Mouse (Mus musculus) cortical plate, adult 2 months (tissue): ENCODE measurements around the gene Wdr92. TPM values are rescaled to one million over a fixed set of nuclear protein-coding genes. Genes with fewer than 3 reads are reported as not detected.

Experiments used
- H3K27ac ChIP-seq: fragments of 200-500 bp; 2 replicates; pipeline ENCODE4 v1.5.1; 2012; ENCODE audit warnings: low read length, control low read depth, inconsistent platforms; ENCODE audit not compliant: insufficient read depth
- H3K4me1 ChIP-seq: fragments of 200-500 bp; 2 replicates; pipeline ENCODE4 v1.6.1; 2011; ENCODE audit warnings: low read length; ENCODE audit not compliant: control insufficient read depth, insufficient read depth
- H3K4me3 ChIP-seq: fragments of 200-500 bp; 2 replicates; pipeline ENCODE4 v1.5.1; 2011; ENCODE audit warnings: mild to moderate bottlenecking, low read length, control low read depth; ENCODE audit not compliant: insufficient read depth
- CTCF ChIP-seq: fragments of 200-500 bp; IDR thresholded peaks from 2 replicates; pipeline ENCODE4 v1.5.1; 2011; ENCODE audit warnings: mild to moderate bottlenecking, control low read depth, low read length; ENCODE audit not compliant: insufficient read depth; ENCODE audit errors: extremely low read depth
- POLR2A ChIP-seq: fragments of 200-500 bp; IDR thresholded peaks from 2 replicates; pipeline ENCODE4 v1.6.1; 2011; ENCODE audit warnings: mild to moderate bottlenecking, low read length, control low read depth; ENCODE audit not compliant: insufficient read depth; ENCODE audit errors: extremely low read depth
- polyA plus RNA-seq: library from polyadenylated mRNA; depleted of rRNA; stranded (reverse); fragments of >200 nt; gene quantifications from 2 replicates; pipeline ENCODE4 v1.2.3, GENCODE M21; 2012

The Wdr92 gene
- polyA plus RNA-seq, 1 experiment = 7.7 TPM

- no peak overlapping the region for H3K27ac ChIP-seq
- peaks cover 8% of the 10 kb centered on the region; the same call in 1 of the 2 replicates for H3K4me1 ChIP-seq
- no peak for TF ChIP-seq CTCF
- TF ChIP-seq POLR2A = no peak
- no peak overlapping the region for H3K4me3 ChIP-seq
Observed at GRCm38 (mm10) chr11:17170938-17171729, 10.8 kb upstream of the Wdr92 start.

- Histone ChIP-seq H3K4me3 (no peak overlapping the region), H3K27ac (no peak overlapping the region), H3K4me1 (peaks cover 4% of the 10 kb centered on the region; the same call in 1 of the 2 replicates)
- TF ChIP-seq CTCF (no peak), POLR2A (no peak)
Observed at GRCm38 (mm10) chr11:17172300-17172699, 9.6 kb upstream of the Wdr92 start.

GRCm38 (mm10) chr11:17176638-17177037 is 5.3 kb upstream of the Wdr92 start:
- Histone ChIP-seq H3K4me3 (no peak overlapping the region), H3K27ac (no peak overlapping the region), H3K4me1 (peaks cover 9% of the 10 kb centered on the region; the same call in 1 of the 2 replicates)
- TF ChIP-seq CTCF (no peak), POLR2A (no peak)

- Histone ChIP-seq H3K4me1 (peaks cover 7% of the 10 kb centered on the region; the same call in 1 of the 2 replicates), H3K4me3 (no peak overlapping the region), H3K27ac (no peak overlapping the region)
- TF ChIP-seq POLR2A (no peak), CTCF (no peak)
Observed at GRCm38 (mm10) chr11:17180753-17181152, 1.2 kb upstream of the Wdr92 start.

- no peak overlapping the region for H3K4me3 ChIP-seq
- TF ChIP-seq POLR2A (no peak), CTCF (no peak)
- peaks cover 9% of the 10 kb centered on the region for H3K4me1 ChIP-seq
- H3K27ac ChIP-seq = no peak overlapping the region
Observed at GRCm38 (mm10) chr11:17183165-17183564, 1.3 kb downstream of the Wdr92 start.

GRCm38 (mm10) chr11:17187649-17188048 is 5.7 kb downstream of the Wdr92 start:
- Histone ChIP-seq H3K27ac (no peak overlapping the region), H3K4me1 (peaks cover 4% of the 10 kb centered on the region), H3K4me3 (no peak overlapping the region)
- TF ChIP-seq POLR2A (no peak), CTCF (no peak)

GRCm38 (mm10) chr11:17188786-17189185 is 6.9 kb downstream of the Wdr92 start:
- TF ChIP-seq CTCF (no peak), POLR2A (no peak)
- Histone ChIP-seq H3K4me3 (no peak overlapping the region), H3K4me1 (peaks cover 2% of the 10 kb centered on the region), H3K27ac (no peak overlapping the region)

- Histone ChIP-seq H3K4me1 (no peaks in the 10 kb centered on the region; the same call in 1 of the 2 replicates), H3K27ac (no peak overlapping the region), H3K4me3 (no peak overlapping the region)
- TF ChIP-seq CTCF (0 out of 2 replicates have a peak, but pooled peaks have one; percentile 8), POLR2A (no peak)
Observed at GRCm38 (mm10) chr11:17192151-17192844, 10.4 kb downstream of the Wdr92 start.

GRCm38 (mm10) chr11:17199170-17199569 is 17.3 kb downstream of the Wdr92 start:
- no peak overlapping the region for H3K27ac ChIP-seq
- H3K4me3 ChIP-seq = no peak overlapping the region
- H3K4me1 ChIP-seq = no peaks in the 10 kb centered on the region
- no peak for TF ChIP-seq POLR2A
- no peak for TF ChIP-seq CTCF

GRCm38 (mm10) chr11:17199840-17200501 is 18.1 kb downstream of the Wdr92 start:
- TF ChIP-seq POLR2A (no peak), CTCF (no peak)
- no peak overlapping the region for H3K27ac ChIP-seq
- no peak overlapping the region for H3K4me3 ChIP-seq
- H3K4me1 ChIP-seq = no peaks in the 10 kb centered on the region
